Mouse (Mus musculus) kidney, adult 2 months (tissue): Measurements from ENCODE around the gene Ccdc62.

Experiments
- CTCF ChIP-seq: fragments of 200-500 bp; conservative IDR thresholded peaks from 2 replicates; pipeline ENCODE4 v1.5.1; 2011; ENCODE audit warnings: low read depth, mild to moderate bottlenecking, control low read depth, low read length, moderate library complexity, mixed read lengths; ENCODE audit not compliant: insufficient read depth, insufficient read length
- POLR2A ChIP-seq: fragments of 200-500 bp; IDR thresholded peaks from one replicate; pipeline ENCODE4 v1.6.1; 2011; ENCODE audit warnings: low read depth, low read length, control low read depth

DNA sequence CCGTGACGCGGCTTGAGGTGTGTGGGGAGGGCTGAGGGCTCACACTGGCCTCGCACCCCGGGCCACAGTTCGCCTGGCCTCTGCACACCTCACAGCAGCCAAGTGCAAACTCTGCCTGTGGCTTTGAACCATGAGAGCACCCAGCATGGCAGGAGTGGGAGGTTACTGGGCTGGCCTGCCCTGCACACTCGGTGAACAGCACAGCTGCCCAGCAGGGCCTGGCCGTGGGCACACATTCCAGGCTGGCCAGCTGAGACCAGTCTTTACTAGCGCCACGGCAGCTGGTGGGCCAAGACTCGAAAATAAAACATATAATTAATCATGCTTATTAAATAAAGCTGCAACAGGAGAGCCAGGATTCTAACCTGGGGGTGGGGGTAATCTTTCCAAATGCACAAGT lies 75.1 kb downstream of the Ccdc62 start:
- TF ChIP-seq POLR2A (no peak), CTCF (no peak)
